Mouse (Mus musculus) hindbrain, embryonic 10.5 days (tissue): ENCODE results near the gene Specc1l. TPM values are rescaled to one million over a fixed set of nuclear protein-coding genes. Genes with fewer than 3 reads are reported as not detected.
A peak's percentile ranks its signal among the peaks of the same experiment; 100 is the strongest.

Experiments
- DNase-seq: peaks from one replicate; pipeline ENCODE4 v3.0.0-alpha.2; 2017; ENCODE audit warnings: low spot score
- H3K27ac ChIP-seq: fragments of 300-500 bp; sonication (generic); 2 replicates; pipeline ENCODE4 v1.5.1; 2016; ENCODE audit warnings: mild to moderate bottlenecking, moderate library complexity
- H3K27me3 ChIP-seq: fragments of 300-500 bp; sonication (generic); 2 replicates; pipeline ENCODE4 v1.6.1; 2016; ENCODE audit warnings: mild to moderate bottlenecking; ENCODE audit not compliant: poor library complexity, insufficient read depth, severe bottlenecking
- H3K36me3 ChIP-seq: fragments of 300-500 bp; sonication (generic); 2 replicates; pipeline ENCODE4 v1.6.1; 2016; ENCODE audit warnings: mild to moderate bottlenecking, moderate library complexity
- H3K4me1 ChIP-seq: fragments of 300-500 bp; sonication (generic); replicated peaks from 2 replicates; pipeline ENCODE4 v1.6.1; 2016; ENCODE audit warnings: mild to moderate bottlenecking
- H3K4me3 ChIP-seq: fragments of 300-500 bp; sonication (generic); 2 replicates; pipeline ENCODE4 v1.5.1; 2016; ENCODE audit warnings: mild to moderate bottlenecking, moderate library complexity
- H3K9me3 ChIP-seq: fragments of 300-500 bp; sonication (generic); 2 replicates; pipeline ENCODE4 v1.6.1; 2016; ENCODE audit warnings: mild to moderate bottlenecking, moderate library complexity
- whole genome bisulfite sequencing: fragments of 180-500 bp; shearing (Covaris S2); methylation state at CpG from one replicate; pipeline ENCODE4 v1.1.7; 2016; 5-methylcytosine and 5-hydroxymethylcytosine counted together
- polyA plus RNA-seq: library from polyadenylated mRNA; unstranded; fragments of >200 nt; fragmentation: Nextera tagmentation; extraction: Ambion mirVana; gene quantifications from 2 replicates; pipeline ENCODE4 v1.2.1, GENCODE M21; 2016

Specc1l gene
- polyA plus RNA-seq, 1 experiment from 2014 or later, result 38.5 TPM

- no peak overlapping the region for H3K4me3 ChIP-seq
- no peak overlapping the region for H3K27ac ChIP-seq
- peaks cover 3% of the 10 kb centered on the region; the same call in 1 of the 2 replicates for H3K4me1 ChIP-seq
- no peaks in the 10 kb centered on the region for H3K27me3 ChIP-seq
- no peaks in the 10 kb centered on the region for H3K36me3 ChIP-seq
- 54% methylated on average over 7 of the region's 7 CpGs for WGBS
- DNase-seq, result no peak
- peaks cover 8% of the 10 kb centered on the region for H3K9me3 ChIP-seq
These were observed 20.2 kb upstream of the Specc1l start for GRCm38 (mm10) chr10:75191647-75192046.

DNA sequence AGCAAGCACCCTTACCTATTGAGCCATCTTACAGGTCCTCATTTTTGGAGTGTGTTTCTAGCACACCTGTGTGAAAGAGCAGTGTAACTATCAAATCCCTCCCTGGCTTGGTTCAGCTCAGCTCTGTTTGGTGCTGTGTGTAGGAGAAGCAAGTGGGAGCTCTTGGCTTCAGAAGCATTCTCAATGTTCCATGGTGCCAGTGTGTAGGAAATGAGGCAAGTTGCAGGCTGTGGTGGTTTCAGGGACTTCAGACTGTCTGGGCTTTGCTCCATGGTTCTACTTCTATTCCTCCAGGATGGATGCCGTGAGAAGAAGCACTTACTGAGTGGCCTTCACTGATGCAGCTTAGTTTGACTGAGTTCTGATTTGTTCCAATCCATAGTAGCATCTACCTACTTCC lies 14.1 kb upstream of the Specc1l start:
- H3K27ac ChIP-seq, result no peak overlapping the region
- H3K4me3 ChIP-seq, result no peak overlapping the region
- no peaks in the 10 kb centered on the region for H3K36me3 ChIP-seq
- no peaks in the 10 kb centered on the region for H3K4me1 ChIP-seq
- no peak for DNase-seq
- H3K9me3 ChIP-seq, result peaks cover 6% of the 10 kb centered on the region
- H3K27me3 ChIP-seq, result no peaks in the 10 kb centered on the region
- WGBS, result 89% methylated on average over 1 of the region's 1 CpGs

GRCm38 (mm10) chr10:75200733-75201132 lies 11.1 kb upstream of the Specc1l start:
- 95% methylated on average over 1 of the region's 1 CpGs for WGBS
- Histone ChIP-seq H3K27me3 (no peaks in the 10 kb centered on the region), H3K4me3 (no peak overlapping the region), H3K9me3 (no peaks in the 10 kb centered on the region), H3K27ac (no peak overlapping the region), H3K36me3 (no peaks in the 10 kb centered on the region), H3K4me1 (no peaks in the 10 kb centered on the region)
- no peak for DNase-seq

- no peak for DNase-seq
- Histone ChIP-seq H3K36me3 (no peaks in the 10 kb centered on the region), H3K4me1 (no peaks in the 10 kb centered on the region), H3K27ac (no peak overlapping the region), H3K9me3 (no peaks in the 10 kb centered on the region), H3K4me3 (no peak overlapping the region), H3K27me3 (no peaks in the 10 kb centered on the region)
- WGBS, result 81% methylated on average over 4 of the region's 4 CpGs
These were observed 5.7 kb upstream of the Specc1l start for GRCm38 (mm10) chr10:75206192-75206591.

GRCm38 (mm10) chr10:75210841-75211240 lies 1.0 kb upstream of the Specc1l start:
- no peak for DNase-seq
- Histone ChIP-seq H3K36me3 (no peaks in the 10 kb centered on the region), H3K4me3 (no peak overlapping the region), H3K27ac (no peak overlapping the region), H3K27me3 (no peaks in the 10 kb centered on the region), H3K4me1 (peaks cover 14% of the 10 kb centered on the region), H3K9me3 (no peaks in the 10 kb centered on the region)
- 93% methylated on average over 3 of the region's 3 CpGs for WGBS

DNA sequence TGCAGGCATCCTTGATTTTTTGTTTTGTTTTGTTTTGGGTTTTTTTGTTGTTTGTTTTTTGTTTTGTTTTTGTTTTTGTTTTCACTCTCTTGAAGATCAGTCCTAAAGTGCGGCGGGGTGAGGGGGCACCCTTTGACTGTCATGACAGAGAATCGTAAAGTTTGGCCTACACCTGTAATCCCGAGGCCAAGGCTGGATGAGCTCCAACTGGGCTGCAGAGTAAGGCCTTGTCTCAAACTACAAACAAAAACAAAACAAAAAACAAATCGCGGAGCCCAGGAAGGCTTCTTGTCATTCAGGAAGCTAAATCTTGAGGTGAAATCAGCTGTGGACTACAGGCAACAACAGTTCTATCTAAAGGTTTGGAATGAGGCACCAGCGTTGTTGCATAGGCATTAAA lies 1.1 kb downstream of the Specc1l start:
- WGBS, result 54% methylated on average over 7 of the region's 7 CpGs
- H3K27ac ChIP-seq, result peak overlapping the region; percentile 98
- DNase-seq, result no peak

GRCm38 (mm10) chr10:75220722-75221121 lies 8.8 kb downstream of the Specc1l start:
- no peaks in the 10 kb centered on the region for H3K36me3 ChIP-seq
- H3K27ac ChIP-seq, result no peak overlapping the region
- 95% methylated on average over 3 of the region's 3 CpGs for WGBS
- no peaks in the 10 kb centered on the region; the same call in 1 of the 2 replicates for H3K4me1 ChIP-seq
- DNase-seq, result no peak
- H3K9me3 ChIP-seq, result no peaks in the 10 kb centered on the region
- H3K27me3 ChIP-seq, result no peaks in the 10 kb centered on the region
- H3K4me3 ChIP-seq, result no peak overlapping the region

More for the DNA sequence above, 1.1 kb downstream of the Specc1l start:
- peaks cover 14% of the 10 kb centered on the region for H3K4me1 ChIP-seq
- H3K36me3 ChIP-seq, result no peaks in the 10 kb centered on the region
- no peaks in the 10 kb centered on the region for H3K9me3 ChIP-seq
- H3K4me3 ChIP-seq, result peak overlapping the region; percentile 67
- H3K27me3 ChIP-seq, result no peaks in the 10 kb centered on the region

DNA sequence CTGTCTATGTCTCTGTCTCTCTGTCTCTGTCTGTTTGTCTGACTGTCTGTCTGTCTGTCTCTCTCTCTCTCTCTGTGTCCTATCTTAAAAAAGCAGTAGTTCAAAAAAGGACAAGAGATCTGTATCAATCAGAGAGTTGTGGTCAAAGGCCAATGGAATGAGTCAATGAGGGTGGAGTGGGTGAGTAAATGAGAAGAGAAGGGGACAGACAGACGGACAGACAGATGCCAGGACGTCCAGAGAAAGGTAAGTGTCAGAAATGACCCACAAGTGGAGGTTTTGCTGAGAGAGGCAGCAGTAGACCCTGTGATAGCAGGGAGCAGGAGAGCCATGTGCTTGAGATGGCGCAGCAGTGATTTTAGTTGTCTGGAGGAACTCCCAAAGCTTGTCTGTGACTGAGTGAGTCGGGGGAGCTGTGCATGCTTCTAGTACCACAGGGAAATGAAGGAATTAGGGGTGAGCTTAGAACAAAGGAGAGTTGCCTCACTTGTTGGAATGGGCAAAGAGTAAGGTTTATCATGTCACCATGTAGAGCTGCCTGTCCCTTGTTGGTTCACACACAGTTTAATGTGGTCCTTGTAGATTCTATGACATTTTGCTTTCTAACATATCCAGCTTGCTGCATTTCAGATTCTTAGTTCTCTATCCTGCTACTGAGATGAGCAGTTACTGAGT lies 10.2 kb downstream of the Specc1l start:
- H3K36me3 ChIP-seq, result no peaks in the 10 kb centered on the region
- no peak overlapping the region for H3K4me3 ChIP-seq
- WGBS, result 79% methylated on average over 4 of the region's 4 CpGs
- H3K9me3 ChIP-seq, result no peaks in the 10 kb centered on the region
- no peaks in the 10 kb centered on the region for H3K27me3 ChIP-seq
- no peak overlapping the region for H3K27ac ChIP-seq
- DNase-seq, result no peak
- no peaks in the 10 kb centered on the region; the same call in 1 of the 2 replicates for H3K4me1 ChIP-seq

GRCm38 (mm10) chr10:75222611-75222998 lies 10.7 kb downstream of the Specc1l start:
- WGBS, result 87% methylated on average over 5 of the region's 5 CpGs
- Histone ChIP-seq H3K36me3 (no peaks in the 10 kb centered on the region), H3K9me3 (no peaks in the 10 kb centered on the region), H3K4me3 (no peak overlapping the region), H3K27me3 (no peaks in the 10 kb centered on the region), H3K27ac (no peak overlapping the region), H3K4me1 (no peaks in the 10 kb centered on the region; the same call in 1 of the 2 replicates)
- no peak for DNase-seq

DNA sequence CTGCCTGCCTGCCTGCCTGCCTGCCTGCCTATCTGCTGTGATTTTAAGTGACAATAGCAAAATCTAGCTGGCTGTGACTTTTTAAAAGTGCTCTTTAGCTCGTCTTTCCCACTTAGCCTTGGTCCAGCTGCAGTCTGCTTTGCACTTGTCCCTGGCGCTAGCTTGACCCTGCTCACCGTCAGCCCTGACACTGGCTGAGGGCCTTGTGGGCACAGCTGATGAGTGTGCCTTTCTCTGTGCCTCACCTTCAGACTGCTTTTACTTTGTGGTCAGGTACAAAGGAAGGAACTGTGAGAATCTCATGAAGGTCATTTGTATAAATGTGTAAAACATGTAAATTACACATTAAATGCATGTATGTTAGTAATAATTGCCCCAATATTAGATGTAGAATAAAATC lies 12.3 kb downstream of the Specc1l start:
- H3K4me3 ChIP-seq, result no peak overlapping the region
- peaks cover 7% of the 10 kb centered on the region; the same call in 1 of the 2 replicates for H3K36me3 ChIP-seq
- H3K9me3 ChIP-seq, result no peaks in the 10 kb centered on the region
- H3K27me3 ChIP-seq, result no peaks in the 10 kb centered on the region
- H3K4me1 ChIP-seq, result no peaks in the 10 kb centered on the region; the same call in 1 of the 2 replicates
- WGBS, result 79% methylated on average over 3 of the region's 3 CpGs
- H3K27ac ChIP-seq, result 0 out of 2 replicates have a peak overlapping the region, but pooled peaks have one; percentile 8
- DNase-seq, result no peak

- no peak for DNase-seq
- whole genome bisulfite sequencing, result 57% methylated on average over 2 of the region's 2 CpGs
- H3K4me3 ChIP-seq, result no peak overlapping the region
- H3K27me3 ChIP-seq, result no peaks in the 10 kb centered on the region
- no peak overlapping the region for H3K27ac ChIP-seq
- H3K4me1 ChIP-seq, result no peaks in the 10 kb centered on the region; the same call in 1 of the 2 replicates
- H3K9me3 ChIP-seq, result no peaks in the 10 kb centered on the region
- peaks cover 7% of the 10 kb centered on the region; the same call in 1 of the 2 replicates for H3K36me3 ChIP-seq
These were observed 12.8 kb downstream of the Specc1l start for GRCm38 (mm10) chr10:75224630-75225029.

GRCm38 (mm10) chr10:75227381-75227780 lies 15.5 kb downstream of the Specc1l start:
- H3K27me3 ChIP-seq, result no peaks in the 10 kb centered on the region
- no peak for DNase-seq
- 88% methylated on average over 3 of the region's 3 CpGs for WGBS
- no peak overlapping the region for H3K4me3 ChIP-seq
- peaks cover 26% of the 10 kb centered on the region for H3K36me3 ChIP-seq
- H3K4me1 ChIP-seq, result no peaks in the 10 kb centered on the region
- H3K27ac ChIP-seq, result no peak overlapping the region
- H3K9me3 ChIP-seq, result no peaks in the 10 kb centered on the region

DNA sequence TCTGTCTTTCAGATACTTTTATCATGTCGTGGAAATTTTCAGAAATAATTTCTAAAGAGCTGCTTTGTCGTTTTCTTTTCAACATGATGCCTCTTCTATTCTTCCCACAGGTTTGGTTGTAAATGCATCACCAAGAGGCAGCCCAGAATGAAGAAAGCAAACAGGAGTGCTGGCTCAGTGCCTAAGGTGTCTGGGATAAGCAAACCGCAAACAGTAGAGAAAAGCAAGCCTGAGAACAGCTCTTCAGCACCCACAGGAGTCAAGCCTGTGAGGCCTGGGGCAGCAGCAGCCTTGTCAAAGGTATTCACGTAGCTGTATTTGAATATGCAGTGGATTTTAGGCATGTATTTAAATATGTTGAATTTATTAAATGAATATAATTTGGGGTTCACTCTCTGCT lies 18.7 kb downstream of the Specc1l start:
- Histone ChIP-seq H3K27ac (no peak overlapping the region), H3K4me3 (no peak overlapping the region), H3K27me3 (no peaks in the 10 kb centered on the region), H3K9me3 (no peaks in the 10 kb centered on the region), H3K36me3 (peaks cover 47% of the 10 kb centered on the region), H3K4me1 (no peaks in the 10 kb centered on the region)
- DNase-seq, result no peak
- 89% methylated on average over 4 of the region's 4 CpGs for WGBS
